Mouse (Mus musculus): ENCODE data around the gene Mon1a. TPM values are rescaled to one million over a fixed set of nuclear protein-coding genes. Genes with fewer than 3 reads are reported as not detected.

Mon1a gene
- polyA plus RNA-seq, 1 experiment from 2014 or later: 21.7 TPM

GRCm38 (mm10) chr9:107914764-107915420 lies 26.9 kb downstream of the Mon1a start:
- Histone ChIP-seq H3K4me2 (ENCODE audit: low read length) (no peak overlapping the region), H3K4me3 (ENCODE audit: low read depth, low read length) (no peak overlapping the region), H3K9ac (ENCODE audit: low read length) (no peak overlapping the region), H3K27ac (ENCODE audit: low read depth) (no peak overlapping the region), H3K36me3 (ENCODE audit: control insufficient read depth, insufficient read depth, low read length) (peaks cover 8% of the 10 kb centered on the region; the same call in 1 of the 2 replicates), H3K9me3 (ENCODE audit: control insufficient read depth, low read length) (no peaks in the 10 kb centered on the region), H3K4me1 (replicated peaks; ENCODE audit: control insufficient read depth, insufficient read depth, low read length) (peaks cover 14% of the 10 kb centered on the region), H3K27me3 (replicated peaks; ENCODE audit: control insufficient read depth, insufficient read depth, low read length) (no peaks in the 10 kb centered on the region)
- ATAC-seq (replicated peaks; ENCODE audit: low FRiP score, low TSS enrichment, low read depth): no peak
- DNase-seq (ENCODE audit: low spot score): no peak
- WGBS: 80% methylated on average over 16 of the region's 16 CpGs

GRCm38 (mm10) chr9:107917895-107918608 lies 30.1 kb downstream of the Mon1a start:
- Histone ChIP-seq H3K36me3 (ENCODE audit: control insufficient read depth, insufficient read depth, low read length) (0 out of 2 replicates have a peak, but pooled peaks cover 3% of the 10 kb centered on the region), H3K4me1 (replicated peaks; ENCODE audit: control insufficient read depth, insufficient read depth, low read length) (peaks cover 8% of the 10 kb centered on the region; the same call in 1 of the 2 replicates), H3K4me2 (ENCODE audit: low read length) (no peak overlapping the region), H3K9ac (ENCODE audit: low read length) (no peak overlapping the region), H3K27ac (ENCODE audit: low read depth) (no peak overlapping the region; the same call in 1 of the 2 replicates), H3K9me3 (ENCODE audit: control insufficient read depth, low read length) (no peaks in the 10 kb centered on the region), H3K27me3 (replicated peaks; ENCODE audit: control insufficient read depth, insufficient read depth, low read length) (no peaks in the 10 kb centered on the region), H3K4me3 (ENCODE audit: low read depth, low read length) (no peak overlapping the region)
- WGBS: 30% methylated on average over 13 of the region's 13 CpGs
- DNase-seq (ENCODE audit: low spot score) (no peak), ATAC-seq (replicated peaks; ENCODE audit: low FRiP score, low TSS enrichment, low read depth) (peak; percentile 45)

GRCm38 (mm10) chr9:107918884-107919283 lies 30.9 kb downstream of the Mon1a start:
- WGBS: 80% methylated on average over 6 of the region's 6 CpGs
- no peak overlapping the region for H3K27ac ChIP-seq (ENCODE audit: low read depth)

GRCm38 (mm10) chr9:107919441-107919840 lies 31.5 kb downstream of the Mon1a start:
- whole genome bisulfite sequencing: 88% methylated on average over 5 of the region's 5 CpGs
- no peaks in the 10 kb centered on the region for H3K27me3 ChIP-seq (replicated peaks; ENCODE audit: control insufficient read depth, insufficient read depth, low read length)

More at GRCm38 (mm10) chr9:107918884-107919283, 30.9 kb downstream of the Mon1a start:
- peaks cover 8% of the 10 kb centered on the region; the same call in 1 of the 2 replicates for H3K4me1 ChIP-seq (replicated peaks; ENCODE audit: control insufficient read depth, insufficient read depth, low read length)
- no peak overlapping the region for H3K4me3 ChIP-seq (ENCODE audit: low read depth, low read length)
- DNase-seq (ENCODE audit: low spot score) (no peak), ATAC-seq (replicated peaks; ENCODE audit: low FRiP score, low TSS enrichment, low read depth) (no peak)
- no peak overlapping the region for H3K4me2 ChIP-seq (ENCODE audit: low read length)
- H3K9ac ChIP-seq (ENCODE audit: low read length): no peak overlapping the region
- 0 out of 2 replicates have a peak, but pooled peaks cover 3% of the 10 kb centered on the region for H3K36me3 ChIP-seq (ENCODE audit: control insufficient read depth, insufficient read depth, low read length)
- H3K9me3 ChIP-seq (ENCODE audit: control insufficient read depth, low read length): no peaks in the 10 kb centered on the region
- no peaks in the 10 kb centered on the region for H3K27me3 ChIP-seq (replicated peaks; ENCODE audit: control insufficient read depth, insufficient read depth, low read length)

GRCm38 (mm10) chr9:107923021-107923420 lies 35.1 kb downstream of the Mon1a start:
- Histone ChIP-seq H3K36me3 (ENCODE audit: control insufficient read depth, insufficient read depth, low read length) (no peaks in the 10 kb centered on the region), H3K27me3 (replicated peaks; ENCODE audit: control insufficient read depth, insufficient read depth, low read length) (no peaks in the 10 kb centered on the region), H3K9ac (ENCODE audit: low read length) (no peak overlapping the region), H3K4me1 (replicated peaks; ENCODE audit: control insufficient read depth, insufficient read depth, low read length) (peaks cover 8% of the 10 kb centered on the region; the same call in 1 of the 2 replicates), H3K9me3 (ENCODE audit: control insufficient read depth, low read length) (no peaks in the 10 kb centered on the region), H3K27ac (ENCODE audit: low read depth) (no peak overlapping the region), H3K4me3 (ENCODE audit: low read depth, low read length) (no peak overlapping the region), H3K4me2 (ENCODE audit: low read length) (no peak overlapping the region)
- WGBS: 30% methylated on average over 7 of the region's 7 CpGs
- DNase-seq (ENCODE audit: low spot score) (peak; percentile 62), ATAC-seq (replicated peaks; ENCODE audit: low FRiP score, low TSS enrichment, low read depth) (0 out of 2 replicates have a peak, but pooled peaks have one; percentile 57)

More at GRCm38 (mm10) chr9:107919441-107919840, 31.5 kb downstream of the Mon1a start:
- H3K9me3 ChIP-seq (ENCODE audit: control insufficient read depth, low read length): no peaks in the 10 kb centered on the region
- no peak for ATAC-seq (replicated peaks; ENCODE audit: low FRiP score, low TSS enrichment, low read depth)
- H3K4me3 ChIP-seq (ENCODE audit: low read depth, low read length): no peak overlapping the region
- DNase-seq (ENCODE audit: low spot score): no peak
- 0 out of 2 replicates have a peak, but pooled peaks cover 3% of the 10 kb centered on the region for H3K36me3 ChIP-seq (ENCODE audit: control insufficient read depth, insufficient read depth, low read length)
- no peak overlapping the region for H3K4me2 ChIP-seq (ENCODE audit: low read length)
- H3K4me1 ChIP-seq (replicated peaks; ENCODE audit: control insufficient read depth, insufficient read depth, low read length): peaks cover 8% of the 10 kb centered on the region; the same call in 1 of the 2 replicates
- no peak overlapping the region for H3K9ac ChIP-seq (ENCODE audit: low read length)
- H3K27ac ChIP-seq (ENCODE audit: low read depth): no peak overlapping the region

- 39% methylated on average over 6 of the region's 6 CpGs for WGBS
- no peak overlapping the region for H3K9ac ChIP-seq (ENCODE audit: low read length)
- no peaks in the 10 kb centered on the region for H3K36me3 ChIP-seq (ENCODE audit: control insufficient read depth, insufficient read depth, low read length)
- peaks cover 7% of the 10 kb centered on the region; the same call in 1 of the 2 replicates for H3K4me1 ChIP-seq (replicated peaks; ENCODE audit: control insufficient read depth, insufficient read depth, low read length)
- ATAC-seq (replicated peaks; ENCODE audit: low FRiP score, low TSS enrichment, low read depth) (no peak), DNase-seq (ENCODE audit: low spot score) (no peak)
- no peaks in the 10 kb centered on the region for H3K9me3 ChIP-seq (ENCODE audit: control insufficient read depth, low read length)
- no peaks in the 10 kb centered on the region for H3K27me3 ChIP-seq (replicated peaks; ENCODE audit: control insufficient read depth, insufficient read depth, low read length)
- H3K4me2 ChIP-seq (ENCODE audit: low read length): no peak overlapping the region
- H3K27ac ChIP-seq (ENCODE audit: low read depth): no peak overlapping the region
- H3K4me3 ChIP-seq (ENCODE audit: low read depth, low read length): no peak overlapping the region
Observed at GRCm38 (mm10) chr9:107923956-107924355, 36.0 kb downstream of the Mon1a start.

GRCm38 (mm10) chr9:107925251-107925650 lies 37.3 kb downstream of the Mon1a start:
- WGBS: 48% methylated on average over 3 of the region's 3 CpGs
- Histone ChIP-seq H3K9ac (ENCODE audit: low read length) (no peak overlapping the region), H3K27me3 (replicated peaks; ENCODE audit: control insufficient read depth, insufficient read depth, low read length) (no peaks in the 10 kb centered on the region), H3K4me1 (replicated peaks; ENCODE audit: control insufficient read depth, insufficient read depth, low read length) (peaks cover 7% of the 10 kb centered on the region; the same call in 1 of the 2 replicates), H3K9me3 (ENCODE audit: control insufficient read depth, low read length) (no peaks in the 10 kb centered on the region), H3K4me2 (ENCODE audit: low read length) (no peak overlapping the region), H3K36me3 (ENCODE audit: control insufficient read depth, insufficient read depth, low read length) (no peaks in the 10 kb centered on the region), H3K27ac (ENCODE audit: low read depth) (no peak overlapping the region), H3K4me3 (ENCODE audit: low read depth, low read length) (no peak overlapping the region)
- DNase-seq (ENCODE audit: low spot score) (no peak), ATAC-seq (replicated peaks; ENCODE audit: low FRiP score, low TSS enrichment, low read depth) (no peak)

GRCm38 (mm10) chr9:107926920-107927420 lies 39.0 kb downstream of the Mon1a start:
- Histone ChIP-seq H3K4me1 (replicated peaks; ENCODE audit: control insufficient read depth, insufficient read depth, low read length) (peaks cover 9% of the 10 kb centered on the region), H3K9ac (ENCODE audit: low read length) (no peak overlapping the region), H3K4me2 (ENCODE audit: low read length) (no peak overlapping the region), H3K4me3 (ENCODE audit: low read depth, low read length) (no peak overlapping the region), H3K36me3 (ENCODE audit: control insufficient read depth, insufficient read depth, low read length) (no peaks in the 10 kb centered on the region), H3K27ac (ENCODE audit: low read depth) (no peak overlapping the region), H3K9me3 (ENCODE audit: control insufficient read depth, low read length) (no peaks in the 10 kb centered on the region), H3K27me3 (replicated peaks; ENCODE audit: control insufficient read depth, insufficient read depth, low read length) (no peaks in the 10 kb centered on the region)
- 43% methylated on average over 9 of the region's 9 CpGs for WGBS
- ATAC-seq (replicated peaks; ENCODE audit: low FRiP score, low TSS enrichment, low read depth): no peak
- DNase-seq (ENCODE audit: low spot score): no peak

Measured in intestine, embryonic 14.5 days (tissue).